Mouse (Mus musculus): Measurements from ENCODE around the gene Drosha. TPM values are rescaled to one million over a fixed set of nuclear protein-coding genes. Genes with fewer than 3 reads are reported as not detected.
A peak's percentile ranks its signal among the peaks of the same experiment; 100 is the strongest.
"Not testable (repeated sequence)": the region's sequence is repeated elsewhere in the genome, so short reads cannot be mapped to it uniquely, and the experiment has no call there.

Gene Drosha
- polyA plus RNA-seq (2016; fragmentation: Nextera tagmentation; extraction: Ambion mirVana) = 73.9 and 81.9 TPM in 2 replicates

GRCm38 (mm10) chr15:12824197-12824952 lies at the start of gene Drosha, which contains the start of gene 6030458C11Rik:
Drosha (plus strand) TSS chr15:12824815.
6030458C11Rik (minus strand) TSS chr15:12824649.
- Histone ChIP-seq H3K9ac (peak within 1 kb of the TSS; percentile 90), H3K27ac (peak within 1 kb of the TSS; percentile 76), H3K9me3 (no peaks in the 10 kb centered on the region), H3K4me1 (peaks cover 31% of the 10 kb centered on the region), H3K27me3 (no peaks in the 10 kb centered on the region), H3K4me3 (replicated peaks) (peak within 1 kb of the TSS; percentile 81), H3K4me2 (peak within 1 kb of the TSS; percentile 69), H3K36me3 (replicated peaks) (peaks cover 44% of the 10 kb centered on the region)
- peak; percentile 100 for ATAC-seq (ENCODE audit: low FRiP score)
- 1% methylated on average over 67 of the region's 67 CpGs for WGBS

DNA sequence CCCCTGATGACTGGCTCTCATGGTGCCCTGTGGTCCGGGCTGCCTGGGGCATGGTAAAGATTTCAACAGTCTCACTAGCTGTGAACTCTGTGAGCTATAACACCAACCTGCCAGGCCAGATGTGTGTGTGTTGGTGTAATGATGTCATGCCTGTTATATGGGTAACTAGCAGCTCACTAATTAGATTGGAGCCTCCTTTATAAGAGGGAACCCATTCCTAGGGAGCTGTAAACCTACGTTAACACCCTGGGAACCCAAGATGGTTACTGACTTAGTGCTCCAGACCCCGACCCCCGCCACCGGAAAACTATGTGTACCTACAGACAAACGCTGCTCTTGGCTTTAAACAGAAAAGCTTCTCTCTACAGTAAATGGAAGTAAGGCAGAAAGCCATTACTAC lies 43.3 kb upstream of the Drosha start:
- H3K4me1 ChIP-seq = no peaks in the 10 kb centered on the region
- no peak for ATAC-seq (ENCODE audit: low FRiP score)
- H3K9me3 ChIP-seq = 0 out of 2 replicates have a peak, but pooled peaks cover 5% of the 10 kb centered on the region
- H3K27ac ChIP-seq = no peak overlapping the region
- no peak overlapping the region for H3K4me2 ChIP-seq
- no peaks in the 10 kb centered on the region for H3K27me3 ChIP-seq
- H3K4me3 ChIP-seq (replicated peaks) = no peak overlapping the region
- 89% methylated on average over 6 of the region's 6 CpGs for WGBS
- no peaks in the 10 kb centered on the region for H3K36me3 ChIP-seq (replicated peaks)
- H3K9ac ChIP-seq = no peak overlapping the region

DNA sequence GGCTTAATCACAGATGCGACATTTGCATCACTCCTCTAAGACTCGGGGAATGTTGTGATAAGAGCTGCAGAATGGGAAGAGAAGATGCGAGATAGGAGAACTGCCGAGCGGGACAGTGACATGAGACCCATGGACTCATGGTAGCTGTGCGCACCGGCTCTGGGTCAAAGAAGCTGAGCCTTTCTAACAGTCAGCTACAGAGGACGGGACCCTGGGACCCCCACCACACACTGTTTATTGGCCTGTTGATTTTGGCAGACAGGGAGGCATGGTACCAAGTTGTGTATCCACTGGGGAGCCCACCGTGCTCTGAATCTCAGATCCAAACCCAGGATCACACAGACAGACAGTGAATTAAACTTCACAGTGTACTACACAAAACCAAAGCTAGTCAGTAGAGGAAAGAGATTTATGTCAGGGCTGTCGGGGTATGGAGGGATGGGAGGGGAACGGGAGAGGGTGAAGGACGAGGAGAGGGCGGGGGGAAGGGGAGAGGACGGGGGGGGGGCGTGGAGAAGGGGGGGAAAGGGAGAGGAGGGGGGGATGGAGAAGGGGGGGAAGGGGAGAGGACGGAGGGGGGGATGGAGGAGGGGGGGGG lies 42.8 kb upstream of the Drosha start:
- Histone ChIP-seq H3K27me3 (no peaks in the 10 kb centered on the region), H3K4me1 (no peaks in the 10 kb centered on the region), H3K9ac (no peak overlapping the region), H3K27ac (no peak overlapping the region), H3K4me3 (replicated peaks) (no peak overlapping the region), H3K4me2 (no peak overlapping the region), H3K36me3 (replicated peaks) (no peaks in the 10 kb centered on the region), H3K9me3 (0 out of 2 replicates have a peak, but pooled peaks cover 2% of the 10 kb centered on the region)
- ATAC-seq (ENCODE audit: low FRiP score) = no peak
- 91% methylated on average over 10 of the region's 16 CpGs for WGBS

GRCm38 (mm10) chr15:12788536-12788935 lies 36.1 kb upstream of the Drosha start:
- Histone ChIP-seq H3K36me3 (replicated peaks) (no peaks in the 10 kb centered on the region), H3K9me3 (no peaks in the 10 kb centered on the region), H3K9ac (no peak overlapping the region), H3K4me1 (peaks cover 8% of the 10 kb centered on the region), H3K27ac (no peak overlapping the region), H3K27me3 (no peaks in the 10 kb centered on the region), H3K4me2 (no peak overlapping the region), H3K4me3 (replicated peaks) (no peak overlapping the region)
- WGBS = 77% methylated on average over 5 of the region's 5 CpGs
- no peak for ATAC-seq (ENCODE audit: low FRiP score)

GRCm38 (mm10) chr15:12789406-12789867 lies 35.2 kb upstream of the Drosha start:
- Histone ChIP-seq H3K9me3 (no peaks in the 10 kb centered on the region), H3K9ac (no peak overlapping the region), H3K4me2 (no peak overlapping the region), H3K36me3 (replicated peaks) (no peaks in the 10 kb centered on the region), H3K27me3 (no peaks in the 10 kb centered on the region), H3K4me3 (replicated peaks) (no peak overlapping the region), H3K27ac (0 out of 2 replicates have a peak overlapping the region, but pooled peaks have one; percentile 9), H3K4me1 (peaks cover 11% of the 10 kb centered on the region)
- peak; percentile 71 for ATAC-seq (ENCODE audit: low FRiP score)
- WGBS = 26% methylated on average over 10 of the region's 10 CpGs

- Histone ChIP-seq H3K27ac (no peak overlapping the region), H3K4me3 (replicated peaks) (no peak overlapping the region), H3K9ac (no peak overlapping the region), H3K4me1 (peaks cover 8% of the 10 kb centered on the region), H3K4me2 (no peak overlapping the region), H3K36me3 (replicated peaks) (no peaks in the 10 kb centered on the region), H3K9me3 (no peaks in the 10 kb centered on the region), H3K27me3 (no peaks in the 10 kb centered on the region)
- WGBS = 52% methylated on average over 6 of the region's 6 CpGs
- no peak for ATAC-seq (ENCODE audit: low FRiP score)
Measured at GRCm38 (mm10) chr15:12794311-12794710, 30.3 kb upstream of the Drosha start.

- Histone ChIP-seq H3K9me3 (no peaks in the 10 kb centered on the region), H3K36me3 (replicated peaks) (no peaks in the 10 kb centered on the region), H3K9ac (no peak overlapping the region), H3K27ac (no peak overlapping the region), H3K4me3 (replicated peaks) (no peak overlapping the region), H3K27me3 (no peaks in the 10 kb centered on the region), H3K4me2 (no peak overlapping the region), H3K4me1 (0 out of 2 replicates have a peak, but pooled peaks cover 4% of the 10 kb centered on the region)
- 5% methylated on average over 2 of the region's 2 CpGs for WGBS
- peak; percentile 41 for ATAC-seq (ENCODE audit: low FRiP score)
Measured at GRCm38 (mm10) chr15:12795457-12795894, 29.1 kb upstream of the Drosha start.

- Histone ChIP-seq H3K4me3 (replicated peaks) (no peak overlapping the region), H3K9ac (no peak overlapping the region), H3K9me3 (no peaks in the 10 kb centered on the region), H3K4me2 (no peak overlapping the region), H3K4me1 (0 out of 2 replicates have a peak, but pooled peaks cover 4% of the 10 kb centered on the region), H3K27ac (no peak overlapping the region), H3K36me3 (replicated peaks) (no peaks in the 10 kb centered on the region), H3K27me3 (no peaks in the 10 kb centered on the region)
- no peak for ATAC-seq (ENCODE audit: low FRiP score)
- WGBS = 35% methylated on average over 13 of the region's 13 CpGs
Measured at GRCm38 (mm10) chr15:12795909-12796470, 28.6 kb upstream of the Drosha start.

- Histone ChIP-seq H3K4me3 (replicated peaks) (no peak overlapping the region), H3K4me1 (0 out of 2 replicates have a peak, but pooled peaks cover 4% of the 10 kb centered on the region), H3K27ac (no peak overlapping the region), H3K9ac (no peak overlapping the region), H3K9me3 (no peaks in the 10 kb centered on the region), H3K36me3 (replicated peaks) (no peaks in the 10 kb centered on the region), H3K4me2 (no peak overlapping the region), H3K27me3 (no peaks in the 10 kb centered on the region)
- WGBS = 85% methylated on average over 6 of the region's 6 CpGs
- ATAC-seq (ENCODE audit: low FRiP score) = no peak
Measured at GRCm38 (mm10) chr15:12798043-12798442, 26.6 kb upstream of the Drosha start.

DNA sequence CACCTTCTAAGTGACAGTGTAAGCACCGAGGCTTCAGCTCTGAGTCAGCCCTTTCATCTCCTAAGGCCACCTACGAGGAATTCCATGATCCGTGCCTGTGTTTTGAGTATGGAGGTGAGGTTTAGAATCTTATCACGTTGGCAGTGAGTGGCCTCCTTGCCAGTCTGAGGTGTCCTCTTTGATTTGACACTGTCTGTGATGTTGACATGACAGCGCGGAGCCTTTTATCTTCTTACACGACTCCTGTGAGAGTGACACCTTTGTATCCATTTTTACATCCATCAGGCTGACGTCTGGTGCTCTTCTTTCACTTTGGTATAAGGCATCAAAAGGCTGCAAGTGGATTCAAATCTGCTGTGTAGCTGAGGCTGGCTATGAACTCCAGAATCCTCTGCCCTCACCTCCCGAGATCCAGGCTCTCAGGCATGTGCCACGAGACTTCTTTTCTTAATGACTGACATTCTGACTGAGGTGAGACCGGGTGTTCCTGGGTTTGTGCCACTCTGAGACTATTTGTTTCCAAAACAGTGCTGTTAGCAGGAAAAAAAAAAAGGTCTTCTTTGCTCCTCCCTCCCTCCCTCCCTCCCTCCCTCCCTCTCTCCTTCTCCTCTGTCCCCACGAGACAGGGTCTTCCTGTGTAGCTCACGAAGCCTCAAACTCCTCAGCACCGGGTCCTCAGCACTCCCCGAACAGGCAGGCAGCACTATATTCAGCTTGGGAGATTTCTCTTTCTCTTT lies 24.0 kb upstream of the Drosha start:
- WGBS = 64% methylated on average over 15 of the region's 15 CpGs
- ATAC-seq (ENCODE audit: low FRiP score) = no peak
- Histone ChIP-seq H3K27me3 (no peaks in the 10 kb centered on the region), H3K9ac (no peak overlapping the region), H3K27ac (no peak overlapping the region), H3K4me2 (no peak overlapping the region), H3K9me3 (no peaks in the 10 kb centered on the region), H3K36me3 (replicated peaks) (no peaks in the 10 kb centered on the region), H3K4me1 (no peaks in the 10 kb centered on the region), H3K4me3 (replicated peaks) (no peak overlapping the region)

- not testable (repeated sequence) for H3K9ac ChIP-seq; ATAC-seq (ENCODE audit: low FRiP score); H3K27ac ChIP-seq; H3K4me3 ChIP-seq (replicated peaks); H3K36me3 ChIP-seq (replicated peaks); H3K27me3 ChIP-seq; H3K4me1 ChIP-seq; H3K9me3 ChIP-seq; H3K4me2 ChIP-seq
- 85% methylated on average over 2 of the region's 2 CpGs for WGBS
Measured at GRCm38 (mm10) chr15:12801142-12801506, 23.5 kb upstream of the Drosha start.

DNA sequence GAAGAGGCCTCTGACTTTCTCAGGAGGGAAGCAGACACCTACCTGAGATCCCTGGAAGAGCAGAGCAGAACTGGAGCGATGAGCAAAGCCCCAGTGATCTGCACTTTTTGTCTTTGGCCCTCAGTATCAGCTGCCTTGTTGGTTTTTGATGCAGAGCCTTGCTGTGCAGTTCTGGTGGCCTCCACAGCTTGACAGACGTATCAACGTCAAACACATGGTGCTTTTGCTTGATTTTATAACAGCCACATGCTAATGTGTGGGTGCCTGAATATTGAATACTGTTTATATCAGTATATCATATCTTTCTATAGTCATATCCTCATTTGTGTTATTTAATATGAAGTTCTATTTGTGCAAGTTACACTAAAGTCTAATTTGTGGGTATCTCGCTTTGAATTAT lies 19.5 kb upstream of the Drosha start:
- Histone ChIP-seq H3K9ac (no peak overlapping the region), H3K9me3 (no peaks in the 10 kb centered on the region), H3K27ac (no peak overlapping the region), H3K4me2 (no peak overlapping the region), H3K36me3 (replicated peaks) (peaks cover 34% of the 10 kb centered on the region), H3K4me3 (replicated peaks) (no peak overlapping the region), H3K27me3 (no peaks in the 10 kb centered on the region), H3K4me1 (no peaks in the 10 kb centered on the region)
- ATAC-seq (ENCODE audit: low FRiP score) = no peak
- 88% methylated on average over 4 of the region's 4 CpGs for WGBS

Data from forebrain, embryonic 12.5 days (tissue).